Mouse (Mus musculus) lung, postnatal 10 days (tissue): ENCODE measurements around the gene Sdc4.

Experiments
- DNase-seq: peaks from one replicate; pipeline ENCODE4 v3.0.0; 2021

The Sdc4 gene

GRCm38 (mm10) chr2:164448921-164449320 is 5.2 kb upstream of the Sdc4 start:
- DNase-seq = no peak

- DNase-seq = no peak
These were observed 4.5 kb upstream of the Sdc4 start for GRCm38 (mm10) chr2:164448140-164448539.

DNA sequence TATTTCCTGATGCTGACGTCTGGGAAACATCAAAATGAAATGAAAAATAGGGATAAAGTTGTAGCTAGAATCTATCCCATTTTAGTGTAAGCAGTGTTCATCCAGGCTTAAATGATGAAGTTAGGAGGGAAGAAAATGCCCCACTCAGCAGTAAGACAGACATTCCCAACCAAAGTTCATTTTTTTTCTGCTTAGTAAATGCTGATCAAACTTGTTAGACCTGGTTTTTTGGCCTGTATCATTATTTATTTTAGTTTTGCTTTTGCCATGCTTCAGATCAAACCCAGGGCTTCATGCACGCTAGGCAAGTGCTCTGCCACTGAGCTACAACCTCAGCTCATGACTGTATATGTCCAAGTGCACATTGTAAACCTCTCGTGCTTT is 2.4 kb upstream of the Sdc4 start:
- no peak for DNase-seq

DNA sequence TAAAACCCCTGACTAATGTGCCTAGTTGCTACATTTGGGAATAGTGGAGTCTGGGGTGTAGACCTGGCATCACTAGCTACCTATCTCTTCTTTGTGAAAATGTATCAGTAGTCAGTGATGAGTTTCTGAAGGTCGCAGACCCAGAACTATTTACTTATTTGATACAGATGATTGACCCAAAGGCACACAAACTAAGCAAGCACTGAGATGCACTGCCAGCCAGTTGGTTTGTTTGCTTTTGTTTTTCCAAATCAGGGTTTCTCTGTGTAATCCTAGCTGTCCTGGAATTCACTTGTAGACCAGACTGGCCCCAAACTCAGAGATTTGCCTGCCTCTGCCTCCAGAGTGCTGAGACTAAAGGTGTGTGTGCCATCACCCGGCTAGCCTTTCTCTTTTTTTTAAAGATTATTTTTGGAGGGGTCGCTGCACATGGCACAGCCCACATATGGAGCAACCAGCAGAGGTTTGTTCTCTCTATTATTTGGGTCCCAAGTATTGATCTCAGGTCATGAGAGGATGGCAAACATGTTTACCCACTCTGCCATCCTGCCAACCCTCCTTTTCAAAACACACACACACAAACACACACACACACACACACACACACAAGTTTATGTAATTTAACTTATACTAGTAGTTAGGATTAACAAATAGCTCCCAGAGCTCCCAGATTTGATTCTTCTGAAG is 1.9 kb upstream of the Sdc4 start:
- no peak for DNase-seq

GRCm38 (mm10) chr2:164444701-164445100 is 1.0 kb upstream of the Sdc4 start:
- DNase-seq = no peak

DNA sequence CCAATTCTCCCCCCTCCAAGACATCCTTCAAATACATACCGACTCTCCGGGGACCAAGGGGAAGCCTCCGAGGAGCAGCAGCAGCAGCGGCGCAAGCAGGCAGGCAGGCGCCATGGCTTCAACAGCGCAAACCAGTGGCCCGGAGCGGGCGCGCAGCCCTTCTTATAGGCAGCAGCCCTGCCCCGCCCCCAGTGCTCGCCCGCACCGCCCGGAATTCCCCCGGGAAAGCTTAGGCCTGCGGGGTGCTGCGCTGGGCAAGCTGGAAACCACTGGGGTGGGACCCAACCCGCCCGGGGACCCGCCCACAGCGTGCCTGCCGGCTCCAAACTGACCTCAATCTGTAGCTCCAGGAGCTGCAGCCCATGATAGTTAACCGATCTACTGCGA is 643 bp downstream of the Sdc4 start:
- peak; percentile 95 for DNase-seq

GRCm38 (mm10) chr2:164442315-164443050 is 1.2 kb downstream of the Sdc4 start:
- peak; percentile 72 for DNase-seq

DNA sequence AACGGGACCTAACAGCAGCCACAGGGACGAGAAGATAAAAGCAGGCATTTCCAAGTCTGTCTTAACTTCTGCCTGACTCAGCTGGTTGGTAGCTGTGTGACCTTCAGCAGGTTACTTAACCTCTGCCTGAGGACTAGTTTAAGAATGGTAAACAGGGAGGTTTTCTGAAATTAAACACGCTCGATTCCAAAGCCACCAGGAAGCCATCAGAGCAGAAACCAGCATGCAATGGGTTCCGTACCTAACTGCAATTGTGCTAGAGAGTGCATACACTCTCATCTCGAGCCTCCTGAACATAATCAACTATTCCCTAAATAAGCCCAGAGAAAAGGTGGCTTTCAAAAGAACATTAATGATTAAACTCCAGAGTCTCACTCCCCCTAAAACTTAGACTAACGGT is 2.0 kb downstream of the Sdc4 start:
- DNase-seq = no peak

DNA sequence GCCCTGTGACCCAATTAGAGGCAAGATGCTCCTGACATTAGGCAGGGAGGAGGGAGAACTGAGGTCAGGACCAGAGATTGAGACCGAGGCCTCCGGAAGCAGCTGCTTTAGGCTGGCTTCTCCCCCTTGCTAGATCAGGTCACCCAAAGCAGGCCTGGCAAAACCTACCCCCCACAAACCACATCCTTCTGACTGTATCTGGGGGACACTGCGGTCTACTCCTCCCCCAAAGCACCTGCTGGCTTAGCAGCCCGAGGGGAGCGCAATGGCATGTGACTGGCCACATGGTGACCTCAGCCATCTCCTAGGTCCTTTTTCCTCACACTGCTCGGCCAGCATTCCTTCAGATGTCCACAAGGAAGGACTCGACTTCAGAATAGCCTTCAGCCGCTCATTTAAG is 2.5 kb downstream of the Sdc4 start:
- DNase-seq = no peak

DNA sequence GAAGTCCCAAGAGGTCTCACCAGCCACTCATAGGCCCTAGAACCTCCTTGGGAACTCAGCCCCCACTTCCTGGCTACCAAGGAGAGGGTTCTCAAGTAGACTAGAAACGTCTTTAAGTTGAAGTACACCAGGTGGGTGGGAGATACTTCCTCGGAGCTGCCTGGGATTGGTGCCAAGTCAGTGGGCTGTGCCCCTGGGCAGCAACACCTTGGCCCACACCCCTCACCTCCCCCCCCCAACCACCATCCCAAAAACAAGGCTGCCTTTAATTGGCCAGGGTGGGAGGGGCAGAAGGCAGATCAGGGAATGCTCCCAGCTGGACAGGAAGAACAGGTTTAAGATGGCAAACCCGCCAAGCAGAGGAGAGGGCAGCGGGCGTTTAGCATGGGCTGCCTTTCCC is 3.4 kb downstream of the Sdc4 start:
- peak; percentile 61 for DNase-seq

- DNase-seq = peak; percentile 71
These were observed 4.7 kb downstream of the Sdc4 start for GRCm38 (mm10) chr2:164439001-164439421.

- DNase-seq = no peak
These were observed 5.4 kb downstream of the Sdc4 start for GRCm38 (mm10) chr2:164438257-164438656.

DNA sequence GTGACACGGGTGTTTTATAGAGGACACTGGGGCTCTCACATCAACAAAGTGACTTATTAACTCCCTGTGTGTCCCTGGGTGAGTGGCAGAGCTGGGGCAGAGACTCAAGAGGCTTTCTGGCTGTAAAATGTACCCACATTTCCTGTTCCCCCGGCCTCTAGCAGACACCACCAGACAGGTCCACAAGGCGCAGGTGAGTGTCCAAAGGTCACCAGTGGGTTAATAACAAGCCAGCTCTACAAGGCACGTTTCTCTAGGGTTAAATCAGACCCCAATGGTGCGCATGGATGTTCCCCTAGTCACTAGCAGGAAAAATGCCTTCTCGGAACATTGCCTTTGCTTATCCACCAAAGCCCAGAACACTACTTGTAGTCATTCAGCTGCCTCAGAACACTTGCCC is 6.0 kb downstream of the Sdc4 start:
- no peak for DNase-seq

- peak; percentile 54 for DNase-seq
These were observed 6.7 kb downstream of the Sdc4 start for GRCm38 (mm10) chr2:164436961-164437360.

DNA sequence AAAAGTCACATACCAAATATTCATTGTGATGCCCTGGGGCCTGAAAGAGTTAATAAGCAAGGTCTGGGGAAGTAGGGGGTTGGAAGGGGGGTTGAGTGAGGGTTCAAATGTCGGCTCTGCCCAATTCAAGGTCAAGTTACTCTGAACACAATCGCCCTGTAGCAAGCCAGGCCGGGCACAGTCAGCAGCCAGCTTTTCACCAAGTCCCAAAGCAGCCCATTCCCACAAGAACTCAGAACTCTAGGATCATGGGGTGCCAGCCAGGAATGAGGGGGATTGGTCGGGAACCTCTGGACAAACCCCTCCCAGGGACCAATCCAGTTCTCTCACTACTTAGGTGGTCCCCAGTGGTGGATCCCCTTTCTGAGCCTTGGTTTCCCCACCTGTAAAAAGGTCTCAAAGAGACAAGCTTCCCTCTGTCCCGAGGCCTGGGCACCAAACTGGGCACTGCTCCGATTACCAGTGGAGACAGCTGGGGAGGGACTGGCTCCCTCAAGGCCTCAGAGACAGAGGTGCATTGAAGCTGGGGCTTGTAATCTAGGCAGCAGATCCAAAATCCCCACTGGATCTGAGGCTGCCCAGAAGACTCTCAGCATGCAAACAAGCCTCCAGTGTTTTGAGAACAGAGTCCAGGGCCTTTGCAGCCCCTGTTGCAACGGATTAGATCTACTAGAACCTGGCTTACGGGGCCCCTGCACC is 7.3 kb downstream of the Sdc4 start:
- DNase-seq = no peak

GRCm38 (mm10) chr2:164435216-164436090 is 8.2 kb downstream of the Sdc4 start:
- DNase-seq = no peak

DNA sequence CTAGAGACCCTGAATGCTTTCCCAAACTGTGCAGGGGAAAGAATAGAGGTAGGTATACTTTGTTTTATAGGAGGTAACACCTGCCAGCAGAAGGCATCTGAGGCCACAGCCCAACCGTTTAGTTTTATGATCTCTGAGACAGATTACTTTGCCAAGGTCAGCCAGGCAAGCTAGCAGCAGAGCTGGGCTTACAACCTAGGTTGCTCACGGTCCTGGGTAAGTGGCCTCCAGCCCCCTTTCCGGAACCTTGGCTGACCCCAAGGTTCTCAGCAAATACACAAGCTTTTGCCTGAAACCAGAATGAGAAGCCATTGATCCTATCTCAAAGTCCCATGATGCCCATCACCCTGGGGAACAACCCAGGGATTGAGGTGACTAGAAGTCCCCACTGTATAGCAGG is 9.0 kb downstream of the Sdc4 start:
- no peak for DNase-seq

DNA sequence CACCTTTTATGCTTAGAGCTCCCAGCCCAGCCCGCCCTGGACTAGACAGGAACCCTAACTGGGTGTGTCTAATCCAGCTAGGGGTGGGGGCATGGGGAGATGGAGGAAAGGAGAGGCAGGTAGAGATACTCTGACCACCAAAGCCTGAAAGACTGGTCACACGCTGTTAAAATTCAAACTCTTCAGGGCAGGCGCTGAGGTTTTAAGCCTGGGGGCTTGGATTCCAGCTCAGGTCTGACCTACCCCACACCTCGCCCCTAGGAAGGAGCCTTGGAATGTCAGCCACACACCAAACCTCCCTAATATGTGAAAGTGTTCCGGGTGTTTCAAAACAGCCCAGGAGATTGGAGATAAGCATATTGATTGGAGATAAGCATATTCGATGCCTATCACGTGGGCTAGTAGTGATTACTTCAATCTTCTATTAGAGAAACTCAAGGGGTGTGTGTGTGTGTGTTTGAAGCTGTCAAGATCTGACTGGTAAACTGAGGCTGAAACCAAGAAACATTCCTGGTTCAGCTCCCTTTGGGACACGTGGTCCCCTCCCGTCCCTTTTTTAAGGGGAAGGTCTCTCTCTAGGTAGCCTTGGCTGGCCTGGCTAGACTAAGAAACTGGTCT is 10.3 kb downstream of the Sdc4 start:
- DNase-seq = no peak

DNA sequence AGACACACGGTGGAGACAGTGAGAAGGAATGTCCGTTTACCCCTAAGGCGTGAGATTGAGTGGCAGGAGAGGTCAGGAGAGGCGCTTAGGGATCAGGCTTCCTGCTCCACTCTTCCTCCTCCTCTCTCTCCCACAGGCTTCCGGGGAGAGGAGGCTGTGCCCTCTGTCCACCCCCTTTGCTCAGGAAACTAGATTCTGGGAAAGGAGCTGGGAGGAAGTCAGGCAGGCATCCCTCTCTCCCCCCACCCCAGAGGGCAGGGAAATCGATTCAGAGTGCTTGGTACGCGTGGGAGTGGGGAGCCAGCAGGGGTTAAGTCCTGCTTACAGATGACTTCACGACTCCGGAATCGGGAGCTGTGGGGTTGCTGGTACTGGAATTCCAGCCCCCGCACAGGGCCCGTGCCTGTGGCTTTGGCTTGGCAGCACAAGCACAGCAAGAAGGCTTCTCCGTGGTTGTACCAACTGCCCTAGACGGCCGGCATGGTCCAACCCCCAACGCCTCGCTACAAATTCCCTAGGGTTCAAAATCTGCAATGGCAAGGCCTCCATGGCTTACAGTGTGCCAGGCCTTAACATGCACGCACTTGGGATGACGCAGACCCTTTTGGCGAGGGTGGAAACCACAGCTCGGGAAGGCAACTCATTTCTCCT is 11.0 kb downstream of the Sdc4 start:
- DNase-seq = peak; percentile 67

- peak; percentile 68 for DNase-seq
These were observed 11.8 kb downstream of the Sdc4 start for GRCm38 (mm10) chr2:164431676-164432465.

DNA sequence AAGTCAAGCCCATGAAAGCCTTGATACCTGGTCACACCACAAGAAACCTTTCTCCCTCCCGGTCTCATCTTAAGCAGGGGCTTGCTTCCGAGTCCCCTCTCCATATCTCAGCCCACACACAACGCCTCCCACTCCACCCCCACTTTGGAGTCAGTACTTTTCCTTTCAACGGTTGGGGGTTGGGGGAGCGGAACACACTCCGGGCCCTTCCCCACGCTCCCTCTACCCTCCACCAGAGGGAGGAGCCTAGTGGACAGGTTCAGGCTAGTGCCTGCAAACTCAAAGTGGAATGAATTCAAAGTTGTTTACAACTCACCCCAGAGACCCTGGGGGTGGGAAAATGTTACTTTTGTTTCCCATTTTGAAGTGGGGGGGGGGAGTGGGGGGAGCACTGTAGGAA is 13.0 kb downstream of the Sdc4 start:
- DNase-seq = peak; percentile 63
